Mouse (Mus musculus) liver, adult 2 months (tissue): ENCODE measurements around the gene Gap43. TPM values are rescaled to one million over a fixed set of nuclear protein-coding genes. Genes with fewer than 3 reads are reported as not detected.
"Not testable (repeated sequence)": the region's sequence is repeated elsewhere in the genome, so short reads cannot be mapped to it uniquely, and the experiment has no call there.

Experiments
- DNase-seq: peaks from one replicate; pipeline ENCODE4 v3.0.0-alpha.2; 2011; ENCODE audit warnings: low read depth, low spot score; ENCODE audit errors: extremely low read depth
- H3K27ac ChIP-seq: fragments of 200-500 bp; replicated peaks from 2 replicates; pipeline ENCODE4 v1.5.1; 2012; ENCODE audit warnings: low read depth, mild to moderate bottlenecking, control low read depth, inconsistent platforms, low read length; ENCODE audit not compliant: insufficient read depth
- H3K27me3 ChIP-seq: fragments of 200-500 bp; 2 replicates; pipeline ENCODE4 v1.6.1; 2012; ENCODE audit warnings: mild to moderate bottlenecking, moderate library complexity, low read length, inconsistent platforms; ENCODE audit not compliant: control insufficient read depth, insufficient read depth
- H3K36me3 ChIP-seq: fragments of 200-500 bp; 2 replicates; pipeline ENCODE4 v1.6.1; 2012; ENCODE audit warnings: low read length, inconsistent platforms; ENCODE audit not compliant: control insufficient read depth, insufficient read depth
- H3K4me1 ChIP-seq: fragments of 200-500 bp; 2 replicates; pipeline ENCODE4 v1.6.1; 2011; ENCODE audit warnings: low read length; ENCODE audit not compliant: control insufficient read depth, insufficient read depth
- H3K4me3 ChIP-seq: fragments of 200-500 bp; 2 replicates; pipeline ENCODE4 v1.5.1; 2011; ENCODE audit warnings: low read depth, mild to moderate bottlenecking, control low read depth, low read length, moderate library complexity; ENCODE audit not compliant: insufficient read depth
- H3K79me2 ChIP-seq: fragments of 200-500 bp; 2 replicates; pipeline ENCODE4 v1.6.1; 2012; ENCODE audit warnings: inconsistent platforms, mild to moderate bottlenecking, low read length, moderate library complexity; ENCODE audit not compliant: control insufficient read depth, insufficient read depth
- H3K9ac ChIP-seq: fragments of 200-500 bp; 2 replicates; pipeline ENCODE4 v1.6.1; 2012; ENCODE audit warnings: low read depth, mild to moderate bottlenecking, control low read depth, inconsistent platforms, low read length
- CTCF ChIP-seq: fragments of 200-500 bp; IDR thresholded peaks from 2 replicates; pipeline ENCODE4 v1.5.1; 2011; ENCODE audit warnings: low read depth, low read length, control low read depth
- POLR2A ChIP-seq: fragments of 200-500 bp; IDR thresholded peaks from 2 replicates; pipeline ENCODE4 v1.6.1; 2011; ENCODE audit warnings: low read length, control low read depth; ENCODE audit not compliant: insufficient read depth; ENCODE audit errors: extremely low read depth
- WGBS: fragments of 180-500 bp; shearing (Covaris S2); methylation state at CpG from one replicate; pipeline ENCODE4 v1.1.7; 2018; 5-methylcytosine and 5-hydroxymethylcytosine counted together
- polyA plus RNA-seq: library from polyadenylated mRNA; depleted of rRNA; stranded (reverse); fragments of >200 nt; gene quantifications from 2 replicates; pipeline ENCODE4 v1.2.3, GENCODE M21; 2012
- total RNA-seq: library from RNA; depleted of rRNA; stranded (reverse); fragments of >200 nt; gene quantifications from 2 replicates; pipeline ENCODE4 v1.2.3, GENCODE M21; 2014

The Gap43 gene
- total and polyA plus RNA-seq, 2 experiments = not detected

DNA sequence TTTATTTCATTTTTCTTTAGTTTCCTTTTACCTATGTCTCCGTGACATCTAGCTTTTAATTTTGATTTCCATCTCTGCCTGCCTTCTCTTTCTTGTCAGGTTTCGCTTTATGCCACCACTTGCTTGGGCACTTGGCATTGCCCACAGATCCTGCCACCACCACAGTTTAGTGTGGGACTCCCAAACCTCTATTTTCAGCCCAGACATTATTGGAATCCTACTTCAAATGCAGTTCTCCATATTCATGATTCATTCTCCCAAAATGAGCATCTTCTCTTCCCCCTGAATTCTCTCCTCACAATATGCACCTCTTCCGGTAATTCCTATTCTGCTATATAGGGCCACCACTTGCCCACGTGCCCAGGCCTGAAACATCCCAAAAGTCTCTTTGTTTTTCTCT is 17.6 kb upstream of the Gap43 start:
- no peaks in the 10 kb centered on the region for H3K79me2 ChIP-seq
- no peak for TF ChIP-seq POLR2A
- no peak for TF ChIP-seq CTCF
- H3K4me3 ChIP-seq = no peak overlapping the region
- no peaks in the 10 kb centered on the region for H3K4me1 ChIP-seq
- no peak overlapping the region for H3K27ac ChIP-seq
- no peaks in the 10 kb centered on the region for H3K36me3 ChIP-seq
- H3K9ac ChIP-seq = no peak overlapping the region
- no peak for DNase-seq
- H3K27me3 ChIP-seq = no peaks in the 10 kb centered on the region
- 86% methylated on average over 4 of the region's 4 CpGs for WGBS

DNA sequence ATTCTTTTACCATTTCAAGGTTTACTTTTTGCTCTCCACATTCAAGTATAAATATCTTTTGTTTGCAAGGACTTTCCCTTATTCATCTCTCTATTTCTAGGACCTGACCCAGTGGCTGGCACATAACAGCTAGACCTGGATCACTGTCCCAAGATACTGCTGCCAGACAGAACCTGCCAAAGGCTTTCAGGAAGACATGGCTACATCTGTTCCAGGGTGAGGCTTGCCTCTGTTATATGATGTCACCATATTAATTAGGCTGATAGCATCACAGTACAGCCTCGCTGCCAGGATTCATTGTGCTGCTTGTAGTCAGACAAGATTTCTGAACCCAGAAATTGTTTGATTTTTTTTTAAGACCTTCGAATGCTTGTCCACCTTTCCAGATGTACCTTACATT is 9.6 kb upstream of the Gap43 start:
- DNase-seq = no peak
- Histone ChIP-seq H3K27me3 (no peaks in the 10 kb centered on the region), H3K36me3 (no peaks in the 10 kb centered on the region), H3K9ac (no peak overlapping the region), H3K4me1 (no peaks in the 10 kb centered on the region), H3K79me2 (no peaks in the 10 kb centered on the region), H3K27ac (no peak overlapping the region), H3K4me3 (no peak overlapping the region)
- 87% methylated on average over 2 of the region's 2 CpGs for WGBS
- TF ChIP-seq CTCF (no peak), POLR2A (no peak)

GRCm38 (mm10) chr16:42340865-42341264 is 414 bp upstream of the Gap43 start:
- H3K4me1 ChIP-seq, H3K27ac ChIP-seq, H3K9ac ChIP-seq, H3K27me3 ChIP-seq, H3K79me2 ChIP-seq, H3K36me3 ChIP-seq, H3K4me3 ChIP-seq, DNase-seq: not testable (repeated sequence)
- 35% methylated on average over 2 of the region's 3 CpGs for WGBS

DNA sequence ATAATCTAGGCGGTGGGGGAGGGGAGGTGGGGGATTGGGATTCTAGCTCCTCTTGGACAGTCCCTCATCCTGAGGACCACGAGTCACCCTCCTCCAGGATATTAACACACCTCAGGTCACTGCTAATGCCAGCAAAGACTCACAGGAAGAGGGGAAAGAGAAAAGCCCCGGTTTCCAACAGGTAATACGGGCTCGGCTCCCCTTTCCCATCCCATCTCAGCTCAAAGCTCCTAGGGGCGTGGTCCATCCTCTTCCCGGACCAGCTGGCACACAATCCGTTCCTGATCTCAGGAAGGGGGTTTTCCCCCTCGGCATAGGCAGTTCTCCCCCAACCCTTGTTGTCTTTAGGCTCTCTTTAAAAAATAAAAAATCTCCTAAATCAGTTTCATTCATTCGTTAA is 939 bp downstream of the Gap43 start:
- H3K27me3 ChIP-seq = no peaks in the 10 kb centered on the region
- no peak for DNase-seq
- H3K27ac ChIP-seq = no peak overlapping the region
- H3K4me3 ChIP-seq = no peak overlapping the region
- no peak overlapping the region for H3K9ac ChIP-seq
- no peak for TF ChIP-seq CTCF
- TF ChIP-seq POLR2A = no peak
- H3K79me2 ChIP-seq = no peaks in the 10 kb centered on the region
- no peaks in the 10 kb centered on the region for H3K4me1 ChIP-seq
- WGBS = 1% methylated on average over 10 of the region's 10 CpGs
- H3K36me3 ChIP-seq = no peaks in the 10 kb centered on the region

GRCm38 (mm10) chr16:42338987-42339386 is 1.5 kb downstream of the Gap43 start:
- no peak overlapping the region for H3K27ac ChIP-seq
- H3K27me3 ChIP-seq = no peaks in the 10 kb centered on the region

GRCm38 (mm10) chr16:42338342-42338741 is 2.1 kb downstream of the Gap43 start:
- 51% methylated on average over 4 of the region's 4 CpGs for WGBS
- H3K27ac ChIP-seq = no peak overlapping the region
- H3K27me3 ChIP-seq = no peaks in the 10 kb centered on the region
- TF ChIP-seq POLR2A = no peak
- no peak for TF ChIP-seq CTCF
- no peak overlapping the region for H3K9ac ChIP-seq
- no peaks in the 10 kb centered on the region for H3K4me1 ChIP-seq
- no peaks in the 10 kb centered on the region for H3K36me3 ChIP-seq
- H3K4me3 ChIP-seq = no peak overlapping the region
- no peaks in the 10 kb centered on the region for H3K79me2 ChIP-seq
- DNase-seq = no peak

More at GRCm38 (mm10) chr16:42338987-42339386, 1.5 kb downstream of the Gap43 start:
- Histone ChIP-seq H3K9ac (no peak overlapping the region), H3K4me3 (no peak overlapping the region), H3K79me2 (no peaks in the 10 kb centered on the region), H3K36me3 (no peaks in the 10 kb centered on the region), H3K4me1 (no peaks in the 10 kb centered on the region)
- TF ChIP-seq POLR2A (no peak), CTCF (no peak)
- DNase-seq = no peak
- WGBS = 21% methylated on average over 4 of the region's 4 CpGs
